Mouse (Mus musculus) lung, postnatal 0 days (tissue): ENCODE measurements around the gene Tcf23.

Source experiments
- CTCF ChIP-seq: IDR thresholded peaks from 2 replicates; pipeline ENCODE4 v1.5.1; 2016; ENCODE audit warnings: antibody characterized with exemption, mild to moderate bottlenecking
- EP300 ChIP-seq: IDR thresholded peaks from 2 replicates; pipeline ENCODE4 v1.6.1; 2016; ENCODE audit warnings: antibody characterized with exemption, mild to moderate bottlenecking, control low read depth

- TF ChIP-seq CTCF (no peak), EP300 (no peak)
These were observed 49.8 kb upstream of the Tcf23 start for GRCm38 (mm10) chr5:30918691-30919090.
